Mouse (Mus musculus): ENCODE measurements around the gene Ebi3. TPM values are rescaled to one million over a fixed set of nuclear protein-coding genes. Genes with fewer than 3 reads are reported as not detected.
"Not testable (repeated sequence)": the region's sequence is repeated elsewhere in the genome, so short reads cannot be mapped to it uniquely, and the experiment has no call there.

Ebi3 gene
- polyA plus RNA-seq, 2 experiments, result 3.0 to 4.1 TPM

- H3K4me3 ChIP-seq (ENCODE audit: insufficient read depth in 1 of 2, low read depth in 2 of 2, low read length in 2 of 2), result peak overlapping the region; percentile 70 to 79
- ATAC-seq (ENCODE audit: insufficient read depth), result peak; percentile 81
- H3K36me3 ChIP-seq (replicated peaks; ENCODE audit: control insufficient read depth, insufficient read depth, low read depth), result no peaks in the 10 kb centered on the region; the same call in 1 of the 2 replicates
- no peaks in the 10 kb centered on the region; the same call in none of the 2 replicates for H3K9me3 ChIP-seq (ENCODE audit: control insufficient read depth, low read length)
- DNase-seq (ENCODE audit: low read depth in 3 of 3, low spot score in 3 of 3), result peak in 2 of 3 experiments; percentile 47 to 64
- WGBS (ENCODE audit: insufficient replicate concordance), result under 1% methylated on average over 33 of the region's 33 CpGs
- peak overlapping the region; percentile 94 for H3K27ac ChIP-seq
- TF ChIP-seq CTCF (IDR thresholded peaks at IDR 0.05; ENCODE audit: low read depth) (peak; percentile 42), EP300 (IDR thresholded peaks at IDR 0.05; ENCODE audit: low read depth) (peak; percentile 51; the same call in 1 of the 2 replicates)
- peaks cover 10 to 18% of the 10 kb centered on the region in 2 experiments for H3K4me1 ChIP-seq (replicated peaks; ENCODE audit: control insufficient read depth in 2 of 2, insufficient read depth in 2 of 2, low read length in 1 of 2)
- peak overlapping the region; percentile 85 for H3K4me2 ChIP-seq (ENCODE audit: low read depth)
- no peaks in the 10 kb centered on the region for H3K27me3 ChIP-seq (ENCODE audit: control insufficient read depth, insufficient read depth, low read length)
- peak overlapping the region; percentile 90 for H3K9ac ChIP-seq (replicated peaks)
Measured at GRCm38 (mm10) chr17:55931553-55932502, 20.6 kb upstream of the Ebi3 start.

DNA sequence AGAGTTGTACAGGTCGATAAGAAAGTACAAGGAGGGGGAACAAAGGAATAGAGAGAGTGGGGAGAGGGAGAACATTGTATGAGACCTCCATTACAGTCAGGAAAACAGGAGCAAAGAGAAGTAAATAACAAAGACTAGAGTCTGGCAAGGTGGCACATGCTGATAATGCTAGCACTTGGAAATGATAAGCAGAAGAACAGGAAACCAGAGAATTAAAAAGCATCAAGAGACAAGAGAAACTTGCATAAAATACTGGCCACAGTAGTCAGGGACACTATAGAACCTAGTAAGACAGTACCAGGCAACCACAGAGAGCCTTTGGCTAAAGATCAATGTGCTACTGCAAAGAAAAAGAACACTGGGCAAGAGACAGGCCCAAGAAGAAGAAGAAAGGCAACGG lies 19.8 kb upstream of the Ebi3 start:
- peak; percentile 69 for ATAC-seq (ENCODE audit: insufficient read depth)
- WGBS (ENCODE audit: insufficient replicate concordance), result 24% methylated on average over 2 of the region's 2 CpGs
- H3K27me3 ChIP-seq (ENCODE audit: control insufficient read depth, insufficient read depth, low read length), result no peaks in the 10 kb centered on the region
- TF ChIP-seq EP300 (IDR thresholded peaks at IDR 0.05; ENCODE audit: low read depth), result peak; percentile 68
- no peak for TF ChIP-seq CTCF (IDR thresholded peaks at IDR 0.05; ENCODE audit: low read depth)
- H3K4me3 ChIP-seq (ENCODE audit: insufficient read depth in 1 of 2, low read depth in 2 of 2, low read length in 2 of 2), result peak overlapping the region; percentile 70 to 79
- peak overlapping the region; percentile 94 for H3K27ac ChIP-seq
- H3K9ac ChIP-seq (replicated peaks), result peak overlapping the region; percentile 90
- DNase-seq (ENCODE audit: low read depth in 3 of 3, low spot score in 3 of 3), result peak; percentile 52 to 69 (median 62)
- no peaks in the 10 kb centered on the region; the same call in none of the 2 replicates for H3K9me3 ChIP-seq (ENCODE audit: control insufficient read depth, low read length)
- H3K4me2 ChIP-seq (ENCODE audit: low read depth), result peak overlapping the region; percentile 85
- H3K36me3 ChIP-seq (replicated peaks; ENCODE audit: control insufficient read depth, insufficient read depth, low read depth), result no peaks in the 10 kb centered on the region; the same call in 1 of the 2 replicates
- H3K4me1 ChIP-seq (replicated peaks; ENCODE audit: control insufficient read depth in 2 of 2, insufficient read depth in 2 of 2, low read length in 1 of 2), result peaks cover 10 to 18% of the 10 kb centered on the region in 2 experiments

GRCm38 (mm10) chr17:55933191-55933590 lies 19.2 kb upstream of the Ebi3 start:
- Histone ChIP-seq H3K27me3 (ENCODE audit: control insufficient read depth, insufficient read depth, low read length) (no peaks in the 10 kb centered on the region), H3K4me1 (replicated peaks; ENCODE audit: control insufficient read depth in 2 of 2, insufficient read depth in 2 of 2, low read length in 1 of 2) (peaks cover 10 to 18% of the 10 kb centered on the region in 2 experiments), H3K4me3 (ENCODE audit: insufficient read depth in 1 of 2, low read depth in 2 of 2, low read length in 2 of 2) (peak overlapping the region; percentile 70 to 79), H3K4me2 (ENCODE audit: low read depth) (peak overlapping the region; percentile 85), H3K36me3 (replicated peaks; ENCODE audit: control insufficient read depth, insufficient read depth, low read depth) (no peaks in the 10 kb centered on the region; the same call in none of the 2 replicates), H3K9me3 (ENCODE audit: control insufficient read depth, low read length) (peaks cover 3% of the 10 kb centered on the region), H3K27ac (peak overlapping the region; percentile 94), H3K9ac (replicated peaks) (peak overlapping the region; percentile 90)
- DNase-seq (ENCODE audit: low read depth in 3 of 3, low spot score in 3 of 3) (no peak), ATAC-seq (ENCODE audit: insufficient read depth) (peak; percentile 12; the same call in 1 of the 2 replicates)
- 77% methylated on average over 15 of the region's 15 CpGs for WGBS (ENCODE audit: insufficient replicate concordance)
- TF ChIP-seq CTCF (IDR thresholded peaks at IDR 0.05; ENCODE audit: low read depth) (no peak), EP300 (IDR thresholded peaks at IDR 0.05; ENCODE audit: low read depth) (no peak)

- not testable (repeated sequence) for ATAC-seq (ENCODE audit: insufficient read depth)
Measured at GRCm38 (mm10) chr17:55944387-55944865, 8.0 kb upstream of the Ebi3 start.

More at GRCm38 (mm10) chr17:55944387-55944865, 8.0 kb upstream of the Ebi3 start:
- peak overlapping the region; percentile 80 for H3K4me2 ChIP-seq (ENCODE audit: low read depth)
- DNase-seq (ENCODE audit: low read depth in 3 of 3, low spot score in 3 of 3); H3K4me1 ChIP-seq (replicated peaks; ENCODE audit: control insufficient read depth in 2 of 2, insufficient read depth in 2 of 2, low read length in 1 of 2); H3K36me3 ChIP-seq (replicated peaks; ENCODE audit: control insufficient read depth, insufficient read depth, low read depth); H3K9me3 ChIP-seq (ENCODE audit: control insufficient read depth, low read length); H3K27me3 ChIP-seq (ENCODE audit: control insufficient read depth, insufficient read depth, low read length): not testable (repeated sequence)
- peak overlapping the region; percentile 76 for H3K9ac ChIP-seq (replicated peaks)
- H3K4me3 ChIP-seq (ENCODE audit: insufficient read depth in 1 of 2, low read depth in 2 of 2, low read length in 2 of 2), result peak overlapping the region; percentile 64 to 69
- peak overlapping the region; percentile 66 for H3K27ac ChIP-seq
- WGBS (ENCODE audit: insufficient replicate concordance), result 32% methylated on average over 10 of the region's 10 CpGs

All from liver, embryonic 14.5 days (tissue).